Mouse (Mus musculus): ENCODE measurements around the gene Srp9. TPM values are rescaled to one million over a fixed set of nuclear protein-coding genes. Genes with fewer than 3 reads are reported as not detected.
A peak's percentile ranks its signal among the peaks of the same experiment; 100 is the strongest.

The Srp9 gene
- polyA plus RNA-seq, 1 experiment from 2014 or later = 109 TPM

DNA sequence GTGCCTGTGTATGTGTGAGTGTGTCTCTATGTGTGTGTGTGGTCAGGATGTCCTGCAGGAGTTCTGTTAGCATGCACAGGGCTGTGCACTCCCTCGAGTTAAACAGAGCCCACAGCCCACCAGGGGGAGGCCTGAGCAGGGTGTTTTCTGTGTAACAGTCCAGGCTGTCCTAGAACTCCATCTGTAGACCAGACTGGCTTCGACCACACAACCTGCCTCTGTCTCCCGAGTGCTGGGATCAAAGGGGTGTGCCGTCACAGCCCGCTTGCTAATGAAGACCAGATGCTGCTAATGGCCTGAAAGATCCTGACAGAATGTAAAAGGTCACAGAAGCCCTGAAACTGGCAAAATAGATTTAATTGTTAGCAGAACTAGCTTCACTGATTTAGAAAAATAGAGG, 21.0 kb downstream of the Srp9 start:
- no peak overlapping the region for H3K9ac ChIP-seq (replicated peaks)
- no peak for DNase-seq
- no peak for TF ChIP-seq EP300 (IDR thresholded peaks at IDR 0.05; ENCODE audit: low read depth)
- 0 out of 2 replicates have a peak, but pooled peaks have one; percentile 4 for TF ChIP-seq CTCF (IDR thresholded peaks at IDR 0.05; ENCODE audit: low read depth)
- no peaks in the 10 kb centered on the region for H3K4me1 ChIP-seq (ENCODE audit: insufficient read depth)
- no peaks in the 10 kb centered on the region for H3K9me3 ChIP-seq (ENCODE audit: low read length)
- H3K36me3 ChIP-seq (replicated peaks; ENCODE audit: insufficient read depth, low read length) = no peaks in the 10 kb centered on the region
- no peak for ATAC-seq
- H3K27ac ChIP-seq (ENCODE audit: low read depth) = no peak overlapping the region
- WGBS (ENCODE audit: insufficient replicate concordance) = 75% methylated on average over 5 of the region's 5 CpGs
- H3K4me2 ChIP-seq (ENCODE audit: low read depth, low read length) = no peak overlapping the region
- no peaks in the 10 kb centered on the region for H3K27me3 ChIP-seq (ENCODE audit: insufficient read depth, low read length)
- no peak overlapping the region for H3K4me3 ChIP-seq (ENCODE audit: low read depth, low read length)

DNA sequence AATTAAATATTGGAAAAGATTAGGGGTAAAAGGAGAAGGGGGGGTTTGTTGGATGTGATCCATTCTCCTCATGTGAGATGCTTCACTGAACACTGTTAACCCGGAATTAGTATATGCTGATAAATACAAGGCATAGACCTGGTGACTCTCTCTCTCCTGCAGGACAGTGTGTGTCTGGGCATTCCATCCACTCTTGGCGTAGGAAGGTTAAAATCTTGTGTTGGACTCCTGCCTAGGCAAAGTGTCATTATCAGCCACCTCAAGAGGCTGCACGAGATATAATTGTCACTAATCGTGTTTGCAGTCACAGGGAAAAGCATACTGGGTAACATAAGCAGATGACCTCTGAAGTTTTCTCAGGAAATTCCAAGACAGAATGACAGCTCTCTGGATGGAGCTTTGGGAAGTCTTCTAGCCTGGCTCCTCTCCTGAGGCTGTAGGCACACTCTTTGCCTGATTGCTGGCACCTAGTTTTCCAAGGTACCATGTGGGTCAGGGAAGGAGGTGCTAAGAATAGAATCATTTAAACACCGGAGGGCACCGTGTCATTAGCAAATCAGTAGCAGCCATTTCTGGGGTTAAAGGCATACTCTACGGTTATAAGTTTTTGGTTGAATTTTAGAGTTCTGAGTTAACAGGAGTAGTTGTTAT, 24.5 kb downstream of the Srp9 start:
- Histone ChIP-seq H3K4me1 (ENCODE audit: insufficient read depth) (no peaks in the 10 kb centered on the region), H3K27me3 (ENCODE audit: insufficient read depth, low read length) (no peaks in the 10 kb centered on the region), H3K9ac (replicated peaks) (no peak overlapping the region), H3K27ac (ENCODE audit: low read depth) (no peak overlapping the region), H3K4me2 (ENCODE audit: low read depth, low read length) (no peak overlapping the region), H3K36me3 (replicated peaks; ENCODE audit: insufficient read depth, low read length) (no peaks in the 10 kb centered on the region), H3K9me3 (ENCODE audit: low read length) (no peaks in the 10 kb centered on the region), H3K4me3 (ENCODE audit: low read depth, low read length) (no peak overlapping the region)
- WGBS (ENCODE audit: insufficient replicate concordance) = 64% methylated on average over 7 of the region's 7 CpGs
- DNase-seq (no peak), ATAC-seq (no peak)
- TF ChIP-seq CTCF (IDR thresholded peaks at IDR 0.05; ENCODE audit: low read depth) (no peak), EP300 (IDR thresholded peaks at IDR 0.05; ENCODE audit: low read depth) (no peak)

- H3K9me3 ChIP-seq (ENCODE audit: low read length) = no peaks in the 10 kb centered on the region
- H3K4me1 ChIP-seq (ENCODE audit: insufficient read depth) = no peaks in the 10 kb centered on the region
- WGBS (ENCODE audit: insufficient replicate concordance) = 75% methylated on average over 2 of the region's 2 CpGs
- TF ChIP-seq CTCF (IDR thresholded peaks at IDR 0.05; ENCODE audit: low read depth) (peak; percentile 84), EP300 (IDR thresholded peaks at IDR 0.05; ENCODE audit: low read depth) (no peak)
- no peak overlapping the region for H3K4me2 ChIP-seq (ENCODE audit: low read depth, low read length)
- no peaks in the 10 kb centered on the region for H3K36me3 ChIP-seq (replicated peaks; ENCODE audit: insufficient read depth, low read length)
- H3K27ac ChIP-seq (ENCODE audit: low read depth) = no peak overlapping the region
- H3K4me3 ChIP-seq (ENCODE audit: low read depth, low read length) = no peak overlapping the region
- H3K27me3 ChIP-seq (ENCODE audit: insufficient read depth, low read length) = no peaks in the 10 kb centered on the region
- no peak overlapping the region for H3K9ac ChIP-seq (replicated peaks)
- ATAC-seq = no peak
- peak; percentile 64 for DNase-seq
Measured at GRCm38 (mm10) chr1:182149966-182150365, 25.4 kb downstream of the Srp9 start.

GRCm38 (mm10) chr1:182157734-182158133, 33.2 kb downstream of the Srp9 start:
- DNase-seq (no peak), ATAC-seq (no peak)
- no peaks in the 10 kb centered on the region for H3K9me3 ChIP-seq (ENCODE audit: low read length)
- WGBS (ENCODE audit: insufficient replicate concordance) = 63% methylated on average over 4 of the region's 4 CpGs
- H3K4me3 ChIP-seq (ENCODE audit: low read depth, low read length) = no peak overlapping the region
- no peak overlapping the region for H3K9ac ChIP-seq (replicated peaks)
- H3K27ac ChIP-seq (ENCODE audit: low read depth) = no peak overlapping the region
- no peaks in the 10 kb centered on the region for H3K36me3 ChIP-seq (replicated peaks; ENCODE audit: insufficient read depth, low read length)
- TF ChIP-seq EP300 (IDR thresholded peaks at IDR 0.05; ENCODE audit: low read depth) (no peak), CTCF (IDR thresholded peaks at IDR 0.05; ENCODE audit: low read depth) (no peak)
- H3K4me2 ChIP-seq (ENCODE audit: low read depth, low read length) = no peak overlapping the region
- H3K27me3 ChIP-seq (ENCODE audit: insufficient read depth, low read length) = no peaks in the 10 kb centered on the region
- no peaks in the 10 kb centered on the region for H3K4me1 ChIP-seq (ENCODE audit: insufficient read depth)

DNA sequence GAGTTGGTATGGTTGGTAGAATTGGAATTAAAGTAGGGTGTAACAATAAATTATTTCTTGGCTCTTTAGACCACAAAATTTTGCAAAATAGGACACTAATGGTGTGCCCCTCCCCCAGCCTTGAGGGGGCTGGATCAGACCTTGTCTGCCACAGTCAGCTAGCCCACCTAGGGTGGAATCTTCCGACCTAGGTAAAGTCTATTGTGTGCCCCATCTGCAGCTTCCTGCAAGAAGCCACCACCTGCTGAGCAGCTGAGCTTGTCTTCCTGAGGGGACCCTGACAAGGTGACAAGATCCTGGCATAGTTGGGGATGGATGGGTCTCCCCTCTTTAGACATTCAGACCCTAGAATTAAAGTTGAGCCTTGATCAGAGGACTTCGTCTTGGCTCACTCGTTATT, 35.0 kb downstream of the Srp9 start:
- 79% methylated on average over 3 of the region's 3 CpGs for WGBS (ENCODE audit: insufficient replicate concordance)
- H3K4me1 ChIP-seq (ENCODE audit: insufficient read depth) = no peaks in the 10 kb centered on the region
- TF ChIP-seq EP300 (IDR thresholded peaks at IDR 0.05; ENCODE audit: low read depth) = no peak
- no peak for TF ChIP-seq CTCF (IDR thresholded peaks at IDR 0.05; ENCODE audit: low read depth)
- H3K9me3 ChIP-seq (ENCODE audit: low read length) = no peaks in the 10 kb centered on the region
- H3K4me2 ChIP-seq (ENCODE audit: low read depth, low read length) = no peak overlapping the region
- no peak overlapping the region for H3K27ac ChIP-seq (ENCODE audit: low read depth)
- DNase-seq = no peak
- H3K36me3 ChIP-seq (replicated peaks; ENCODE audit: insufficient read depth, low read length) = no peaks in the 10 kb centered on the region
- H3K4me3 ChIP-seq (ENCODE audit: low read depth, low read length) = no peak overlapping the region
- ATAC-seq = no peak
- H3K27me3 ChIP-seq (ENCODE audit: insufficient read depth, low read length) = no peaks in the 10 kb centered on the region
- H3K9ac ChIP-seq (replicated peaks) = no peak overlapping the region

- H3K36me3 ChIP-seq (replicated peaks; ENCODE audit: insufficient read depth, low read length) = no peaks in the 10 kb centered on the region
Measured at GRCm38 (mm10) chr1:182162951-182163350, 38.4 kb downstream of the Srp9 start.

More at GRCm38 (mm10) chr1:182162951-182163350, 38.4 kb downstream of the Srp9 start:
- no peak for ATAC-seq
- no peak overlapping the region for H3K4me2 ChIP-seq (ENCODE audit: low read depth, low read length)
- no peak for DNase-seq
- H3K27ac ChIP-seq (ENCODE audit: low read depth) = no peak overlapping the region
- H3K9ac ChIP-seq (replicated peaks) = no peak overlapping the region
- H3K4me1 ChIP-seq (ENCODE audit: insufficient read depth) = no peaks in the 10 kb centered on the region
- no peaks in the 10 kb centered on the region for H3K9me3 ChIP-seq (ENCODE audit: low read length)
- 37% methylated on average over 5 of the region's 5 CpGs for WGBS (ENCODE audit: insufficient replicate concordance)
- TF ChIP-seq EP300 (IDR thresholded peaks at IDR 0.05; ENCODE audit: low read depth) (no peak), CTCF (IDR thresholded peaks at IDR 0.05; ENCODE audit: low read depth) (no peak)
- no peak overlapping the region for H3K4me3 ChIP-seq (ENCODE audit: low read depth, low read length)
- no peaks in the 10 kb centered on the region for H3K27me3 ChIP-seq (ENCODE audit: insufficient read depth, low read length)

All from liver, postnatal 0 days (tissue).